Mouse (Mus musculus) liver, embryonic 14 days (tissue): ENCODE results near the gene Aqp3. TPM values are rescaled to one million over a fixed set of nuclear protein-coding genes. Genes with fewer than 3 reads are reported as not detected.

ENCODE experiments used
- polyA plus RNA-seq: library from polyadenylated mRNA; depleted of rRNA; stranded (reverse); fragments of >200 nt; gene quantifications from 2 replicates; pipeline ENCODE4 v1.2.3, GENCODE M21; 2012; rRNA removed

Aqp3 gene
- 13.0 and 13.2 TPM in 2 replicates for polyA plus RNA-seq

GRCm38 (mm10) chr4:41097871-41098576 lies at the start of gene Aqp3:
Aqp3 (minus strand) TSS chr4:41098183.

GRCm38 (mm10) chr4:41135711-41136453 lies 37.9 kb upstream of the Aqp3 start, which contains the start of gene Ube2r2:
Ube2r2 (plus strand) TSS chr4:41135743.

DNA sequence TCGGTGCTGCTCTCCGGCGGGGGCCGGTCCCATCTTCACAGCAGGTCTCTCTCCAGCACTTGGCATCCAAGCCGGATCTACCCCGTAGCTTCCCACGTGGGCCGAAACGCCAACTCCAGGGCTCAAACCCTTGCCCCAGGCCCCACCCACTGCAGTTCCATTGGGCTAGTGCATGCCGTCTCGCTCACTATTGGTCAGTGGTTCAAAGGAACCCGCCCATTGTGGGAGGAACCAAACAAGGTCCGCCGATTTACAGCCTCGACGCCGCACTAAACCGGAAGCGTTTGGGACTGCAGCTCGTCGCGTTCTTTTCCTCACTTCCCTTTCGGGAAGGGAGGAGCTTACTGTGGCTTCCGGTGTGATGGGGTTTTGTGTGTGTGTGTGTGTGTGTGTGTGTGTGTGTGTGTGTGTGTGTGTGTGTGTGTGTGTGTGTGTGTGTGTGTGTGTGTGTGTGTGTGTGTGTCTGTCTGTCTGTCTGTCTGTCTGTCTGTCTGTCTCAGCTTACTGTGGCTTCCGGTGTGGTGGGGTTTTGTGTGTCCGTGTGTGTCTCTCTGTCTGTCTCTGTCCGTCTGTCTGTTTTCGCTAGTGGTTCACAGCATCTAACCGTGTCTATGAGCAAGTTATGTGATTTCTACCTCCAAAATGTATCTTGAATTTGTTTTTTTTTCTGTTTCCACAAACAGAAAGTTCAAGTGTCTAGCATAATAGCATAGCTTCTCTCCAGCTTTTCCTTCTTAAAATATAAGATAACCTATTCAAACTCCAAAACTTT lies 26.4 kb upstream of the Aqp3 start, which contains the start of gene Nol6:
Gene Nol6 (minus strand): TSS at position 276 of the 772 bp plus-strand sequence.

DNA sequence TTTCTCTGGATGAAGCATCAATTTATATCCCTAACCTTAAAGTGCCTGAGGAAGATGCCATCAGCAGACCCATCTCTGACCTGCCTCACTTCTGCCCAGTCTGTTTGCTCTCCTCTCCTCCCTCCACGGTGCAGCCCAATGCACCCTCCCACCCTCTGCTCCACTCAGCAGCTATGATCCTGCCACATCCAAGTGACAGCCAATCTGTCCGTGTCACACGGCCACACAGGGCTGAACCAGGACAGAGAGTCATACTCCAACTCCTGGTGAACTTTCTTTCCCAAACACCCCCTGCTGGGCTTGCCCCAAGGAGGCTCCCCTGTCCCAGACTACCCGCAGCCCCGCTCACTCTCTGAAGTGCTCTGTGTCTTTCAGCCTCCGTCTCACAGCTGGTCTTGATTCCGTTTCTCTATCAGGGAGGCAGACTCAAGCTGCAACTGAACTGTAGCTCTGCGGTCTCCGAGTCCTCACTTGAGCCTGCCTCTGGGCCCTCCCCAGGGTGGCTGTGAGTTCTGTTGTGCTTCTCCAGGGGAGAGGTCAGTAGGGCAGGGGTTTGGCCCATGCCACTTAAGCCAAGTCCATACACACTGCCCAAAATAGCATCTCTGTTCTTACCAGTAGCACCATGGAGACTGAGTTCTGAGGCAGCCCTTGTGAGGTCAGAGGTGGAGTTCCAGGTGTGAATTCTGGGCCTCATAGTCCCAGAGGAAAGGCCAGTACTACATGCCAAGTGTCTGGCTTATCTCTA lies 50.3 kb downstream of the Aqp3 start, which contains the start of gene Aqp7:
Gene Aqp7 (minus strand): TSS at position 616 of the 748 bp plus-strand sequence.

Other genes with a start within 250 kb of the Aqp3 start
- 13.7 and 16.4 TPM in 2 replicates for gene B4galt1, start 244.2 kb downstream of the Aqp3 start, polyA plus RNA-seq
- 0.37 and 1.0 TPM in 2 replicates for gene Spink4, start 178.1 kb downstream of the Aqp3 start, polyA plus RNA-seq
- gene Bag1, start 149.9 kb downstream of the Aqp3 start, polyA plus RNA-seq, result 67.2 and 68.6 TPM in 2 replicates
- gene Chmp5, start 149.8 kb downstream of the Aqp3 start, polyA plus RNA-seq, result 26.9 and 30.2 TPM in 2 replicates
- 22.8 and 25.0 TPM in 2 replicates for gene Nfx1, start 127.3 kb downstream of the Aqp3 start, polyA plus RNA-seq
- gene Aqp7, start 50.0 kb downstream of the Aqp3 start, polyA plus RNA-seq, result 1.1 TPM in 2 replicates
- 7.8 and 9.2 TPM in 2 replicates for gene Nol6, start 26.3 kb upstream of the Aqp3 start, polyA plus RNA-seq
- 46.9 and 48.6 TPM in 2 replicates for gene Ube2r2, start 37.6 kb upstream of the Aqp3 start, polyA plus RNA-seq
- 13.7 and 19.4 TPM in 2 replicates for gene Ubap2, start 177.0 kb upstream of the Aqp3 start, polyA plus RNA-seq
- 27.9 and 35.3 TPM in 2 replicates for gene Dcaf12, start 216.7 kb upstream of the Aqp3 start, polyA plus RNA-seq